ENCODE assay signal across 26 mouse cellular contexts in the genomic region with DNA sequence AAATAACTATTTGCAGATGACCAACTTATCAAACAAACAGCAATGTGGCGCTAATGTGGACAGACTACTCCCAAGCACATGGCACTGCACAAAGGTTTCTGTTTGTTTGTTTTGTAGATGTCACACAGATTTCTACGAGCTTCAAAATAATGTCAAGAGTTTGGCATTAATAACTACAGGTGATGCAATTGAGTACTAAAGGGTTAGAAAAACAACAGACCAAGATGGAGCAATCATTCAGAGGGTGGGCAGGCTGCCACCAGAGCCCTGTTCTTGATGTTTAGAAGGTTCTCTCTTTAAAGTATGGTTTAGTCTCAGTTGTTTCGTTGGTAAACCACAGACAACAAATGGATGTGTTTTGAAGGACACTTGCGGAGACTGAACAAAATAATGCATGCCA.
DNase-seq lines count a peak whose midpoint lies in the region; ATAC-seq and TF ChIP-seq lines count a peak whose summit lies in the region.
"Had no signal": no experiment of that assay in that cellular context is flagged by ENCODE, and none has a peak within 500 bp of the region (broad histone marks: within the 10 kb centered on the region; RNA-seq: fewer than 3 reads in every experiment).

No protein-coding gene starts in this region.

- no peak for TF ChIP-seq CTCF in lung, postnatal 0 days (IDR thresholded peaks at IDR 0.05)
- no peak for TF ChIP-seq CTCF in heart, adult 2 months (IDR thresholded peaks at IDR 0.05)

- no peak for TF ChIP-seq EP300 in lung, postnatal 0 days (IDR thresholded peaks at IDR 0.05)
- no peak for TF ChIP-seq EP300 in heart, adult 2 months (IDR thresholded peaks at IDR 0.05; ENCODE audit: insufficient read depth, low read depth, low read length)

- no peak overlapping the region for H3K9ac ChIP-seq in lung, postnatal 0 days (replicated peaks; ENCODE audit: low read depth)
- H3K9ac ChIP-seq in heart, adult 2 months (ENCODE audit: low read depth, low read length), result no peak overlapping the region
- H3K9ac ChIP-seq: embryonic facial prominence, embryonic 15.5 days; forebrain, embryonic 13.5 days; hindbrain, embryonic 13.5 days; kidney, embryonic 15.5 days had no signal

- H3K36me3 ChIP-seq in lung, postnatal 0 days (ENCODE audit: insufficient read depth, low read length), result no peaks in the 10 kb centered on the region
- H3K36me3 ChIP-seq in heart, adult 2 months (ENCODE audit: control insufficient read depth, insufficient read depth, low read length), result no peaks in the 10 kb centered on the region
- H3K36me3 ChIP-seq: embryonic facial prominence, embryonic 15.5 days; G1E; hindbrain, embryonic 13.5 days; kidney, embryonic 15.5 days had no signal

- H3K4me3 ChIP-seq in lung, postnatal 0 days (ENCODE audit: low read depth, low read length), result no peak overlapping the region
- no peak overlapping the region for H3K4me3 ChIP-seq in heart, adult 2 months
- H3K4me3 ChIP-seq: embryonic facial prominence, embryonic 15.5 days; forebrain, embryonic 13.5 days; hindbrain, embryonic 13.5 days; kidney, embryonic 15.5 days had no signal

- no peaks in the 10 kb centered on the region for H3K4me1 ChIP-seq in lung, postnatal 0 days (ENCODE audit: insufficient read depth, low read depth, low read length)
- H3K4me1 ChIP-seq in heart, adult 2 months (ENCODE audit: control insufficient read depth, insufficient read depth, low read length), result no peaks in the 10 kb centered on the region
- H3K4me1 ChIP-seq: embryonic facial prominence, embryonic 15.5 days; forebrain, embryonic 13.5 days; hindbrain, embryonic 13.5 days; kidney, embryonic 15.5 days had no signal

- H3K4me2 ChIP-seq in lung, postnatal 0 days (replicated peaks; ENCODE audit: low read depth, low read length), result no peak overlapping the region
- H3K4me2 ChIP-seq: embryonic facial prominence, embryonic 15.5 days; forebrain, embryonic 13.5 days; heart, embryonic 11.5 days; hindbrain, embryonic 13.5 days; kidney, embryonic 15.5 days had no signal

- intact Hi-C loops in heart, adult 2 months (cut with DNase I), result no loop called here

- no peak overlapping the region for H3K27ac ChIP-seq in lung, postnatal 0 days (ENCODE audit: low read length)
- no peak overlapping the region for H3K27ac ChIP-seq in heart, adult 2 months
- H3K27ac ChIP-seq: embryonic facial prominence, embryonic 15.5 days; forebrain, embryonic 13.5 days; hindbrain, embryonic 13.5 days; kidney, embryonic 15.5 days; macrophage had no signal

- DNase-seq in adrenal gland, adult 2 months, result peak; percentile 10
- no peak for DNase-seq in adrenal gland, postnatal 4 days (ENCODE audit: low spot score in 2 of 2)
- peak; percentile 5 for DNase-seq in lung, postnatal 10 days
- no peak for DNase-seq in lung, postnatal 0 days (ENCODE audit: low spot score)
- DNase-seq in gonadal fat pad, adult 2 months (ENCODE audit: low read depth), result peak; percentile 50
- no peak for DNase-seq in heart, adult 2 months
- no peak for DNase-seq in kidney, adult 11 months
- DNase-seq in gastrocnemius, adult 8-10 months (ENCODE audit: low spot score in 2 of 2), result no peak
- DNase-seq: cerebellum, adult 8-10 months; gastrocnemius, postnatal 14 days; heart, adult 11 months; heart, postnatal 4 days; kidney, postnatal 25 days; liver; midbrain, embryonic 14.5 days; thymus, adult 2 months; thymus, postnatal 4 days had no signal

- 71% methylated on average over 4 of the region's 4 CpGs for WGBS in lung, postnatal 0 days
- 77% methylated on average over 4 of the region's 4 CpGs for WGBS in heart, adult 2 months

- no peak for ATAC-seq in lung, postnatal 0 days
- ATAC-seq: forebrain, embryonic 13.5 days; intestine, postnatal 0 days; Patski had no signal

- no peaks in the 10 kb centered on the region for H3K27me3 ChIP-seq in lung, postnatal 0 days (replicated peaks; ENCODE audit: insufficient read depth, low read length)
- no peaks in the 10 kb centered on the region for H3K27me3 ChIP-seq in heart, adult 2 months (ENCODE audit: control insufficient read depth, insufficient read depth, low read length)
- H3K27me3 ChIP-seq: embryonic facial prominence, embryonic 15.5 days; forebrain, embryonic 13.5 days; hindbrain, embryonic 13.5 days; kidney, embryonic 15.5 days; Patski had no signal

- no peaks in the 10 kb centered on the region for H3K79me2 ChIP-seq in heart, adult 2 months (replicated peaks; ENCODE audit: control insufficient read depth, insufficient read depth, low read length)

- no peaks in the 10 kb centered on the region for H3K9me3 ChIP-seq in lung, postnatal 0 days (ENCODE audit: low read length)
- H3K9me3 ChIP-seq: embryonic facial prominence, embryonic 15.5 days; forebrain, embryonic 13.5 days; hindbrain, embryonic 13.5 days; kidney, embryonic 15.5 days had no signal

- TF ChIP-seq POLR2A in heart, adult 2 months (IDR thresholded peaks at IDR 0.05; ENCODE audit: insufficient read depth, low read depth, low read length), result no peak

Comparison
In these comparisons a context has a peak if more than half of its experiments do, and no peak if none do; other contexts are left out.
1. DNase-seq: peak in adrenal gland, adult 2 months (single experiment), lung, postnatal 10 days (single experiment) and gonadal fat pad, adult 2 months (single experiment); none in adrenal gland, postnatal 4 days (0 of 2), lung, postnatal 0 days (single experiment), heart, adult 2 months (0 of 2), kidney, adult 11 months (single experiment) and gastrocnemius, adult 8-10 months (0 of 2).